Mouse (Mus musculus) thymus, adult 2 months (tissue): ENCODE data around the gene Rnf138rt1.

Experiments
- CTCF ChIP-seq: fragments of 200-500 bp; IDR thresholded peaks from 2 replicates; pipeline ENCODE4 v1.5.1; 2012; ENCODE audit warnings: mild to moderate bottlenecking, control low read depth, low read length, moderate library complexity, borderline replicate concordance; ENCODE audit not compliant: control insufficient read depth, poor library complexity, insufficient read depth; ENCODE audit errors: extremely low read depth
- POLR2A ChIP-seq: fragments of 200-500 bp; IDR thresholded peaks from 2 replicates; pipeline ENCODE4 v1.6.1; 2012; ENCODE audit warnings: mild to moderate bottlenecking, low read length, control low read depth, moderate library complexity; ENCODE audit not compliant: control insufficient read depth, poor library complexity, insufficient read depth; ENCODE audit errors: extremely low read depth

GRCm38 (mm10) chrX:163720597-163720996 is 40.5 kb downstream of the Rnf138rt1 start:
- TF ChIP-seq POLR2A, result no peak
- no peak for TF ChIP-seq CTCF
